Mouse (Mus musculus): Measurements from ENCODE around the gene Gm3402. TPM values are rescaled to one million over a fixed set of nuclear protein-coding genes. Genes with fewer than 3 reads are reported as not detected.
"Not testable (repeated sequence)": the region's sequence is repeated elsewhere in the genome, so short reads cannot be mapped to it uniquely, and the experiment has no call there.

The Gm3402 gene
- polyA plus RNA-seq (2017; shearing (Covaris generic)): not detected

GRCm38 (mm10) chr5:146513823-146514222 is at the start of gene Gm3402:
Gm3402 (plus strand) TSS chr5:146514123.
- not testable (repeated sequence) for ATAC-seq

- ATAC-seq: no peak
Observed at GRCm38 (mm10) chr5:146466663-146467062, 47.3 kb upstream of the Gm3402 start.

GRCm38 (mm10) chr5:146468311-146468710 is 45.6 kb upstream of the Gm3402 start:
- no peak for ATAC-seq

GRCm38 (mm10) chr5:146470821-146471220 is 43.1 kb upstream of the Gm3402 start:
- no peak for ATAC-seq

GRCm38 (mm10) chr5:146471311-146471710 is 42.6 kb upstream of the Gm3402 start:
- ATAC-seq: no peak

GRCm38 (mm10) chr5:146471821-146472220 is 42.1 kb upstream of the Gm3402 start:
- no peak for ATAC-seq

- ATAC-seq: not testable (repeated sequence)
Observed at GRCm38 (mm10) chr5:146479564-146479963, 34.4 kb upstream of the Gm3402 start.

- ATAC-seq: not testable (repeated sequence)
Observed at GRCm38 (mm10) chr5:146481665-146482064, 32.3 kb upstream of the Gm3402 start, which contains the start of gene Gm6408. Gm6408 (plus strand) TSS chr5:146481965.

GRCm38 (mm10) chr5:146488959-146489358 is 25.0 kb upstream of the Gm3402 start:
- ATAC-seq: not testable (repeated sequence)

GRCm38 (mm10) chr5:146491063-146491462 is 22.9 kb upstream of the Gm3402 start, which contains the start of gene Gm6370:
Gm6370 (plus strand) TSS chr5:146491363.
- not testable (repeated sequence) for ATAC-seq

- not testable (repeated sequence) for ATAC-seq
Observed at GRCm38 (mm10) chr5:146502099-146502498, 11.8 kb upstream of the Gm3402 start, which contains the start of gene 4930449I24Rik. 4930449I24Rik (plus strand) TSS chr5:146502399.

GRCm38 (mm10) chr5:146525501-146525900 is 11.6 kb downstream of the Gm3402 start, which contains the start of gene Gm3404:
Gm3404 (plus strand) TSS chr5:146525801.
- not testable (repeated sequence) for ATAC-seq

- not testable (repeated sequence) for ATAC-seq
Observed at GRCm38 (mm10) chr5:146537347-146537746, 23.4 kb downstream of the Gm3402 start, which contains the start of gene Gm3409. Gm3409 (plus strand) TSS chr5:146537647.

- ATAC-seq: not testable (repeated sequence)
Observed at GRCm38 (mm10) chr5:146555836-146556235, 41.9 kb downstream of the Gm3402 start, which contains the start of gene Gm3415. Gm3415 (plus strand) TSS chr5:146556136.

GRCm38 (mm10) chr5:146564259-146564658 is 50.3 kb downstream of the Gm3402 start:
- ATAC-seq: no peak

Other genes starting within 250 kb of the Gm3402 start
- not detected for gene Wasf3, start 129.1 kb upstream of the Gm3402 start, polyA plus RNA-seq (2017; shearing (Covaris generic))
- gene Gm6408, start 32.2 kb upstream of the Gm3402 start, polyA plus RNA-seq (2017; shearing (Covaris generic)): not detected
- gene Gm6370, start 22.8 kb upstream of the Gm3402 start, polyA plus RNA-seq (2017; shearing (Covaris generic)): not detected
- not detected for gene 4930449I24Rik, start 11.7 kb upstream of the Gm3402 start, polyA plus RNA-seq (2017; shearing (Covaris generic))
- gene Gm3404, start 11.7 kb downstream of the Gm3402 start, polyA plus RNA-seq (2017; shearing (Covaris generic)): not detected
- gene Gm3409, start 23.5 kb downstream of the Gm3402 start, polyA plus RNA-seq (2017; shearing (Covaris generic)): not detected
- gene Gm3415, start 42.0 kb downstream of the Gm3402 start, polyA plus RNA-seq (2017; shearing (Covaris generic)): not detected
- gene Gpr12, start 71.1 kb downstream of the Gm3402 start, polyA plus RNA-seq (2017; shearing (Covaris generic)): not detected